Mouse (Mus musculus) layer of hippocampus, postnatal 36 days (tissue): ENCODE data around the gene Prss22. TPM values are rescaled to one million over a fixed set of nuclear protein-coding genes. Genes with fewer than 3 reads are reported as not detected.

Experiments used
- microRNA-seq, 2 experiments: library from miRNA; unstranded; fragments of <30 nt; microRNA quantifications; one replicate each; pipeline ENCODE4 v1.2.0; 2021
- total RNA-seq, 2 experiments: library from RNA; stranded (reverse); gene quantifications; 2 replicates each; pipeline ENCODE4 v1.2.3; 2021

The Prss22 gene
- total RNA-seq, 2 experiments from 2014 or later = not detected

Small RNA genes within 50 kb of the gene (microRNA-seq; reads per million reads assigned to microRNA genes)
- gene Gm27700 = 0 reads per million in 2 experiments

Other genes with a start within 250 kb of the Prss22 start
- 100 to 1,000 TPM; 297 to 300 TPM for gene Flywch1, start 226.5 kb downstream of the Prss22 start, total RNA-seq
- gene Flywch2, start 212.0 kb downstream of the Prss22 start, total RNA-seq = 10 to 100 TPM in 1 of 2 experiments, 1 to 10 TPM in 1; 9.9 to 11.7 TPM
- 100 to 1,000 TPM; 563 to 606 TPM for gene Srrm2, start 207.6 kb downstream of the Prss22 start, total RNA-seq
- gene Elob, start 169.0 kb downstream of the Prss22 start, total RNA-seq = 100 to 1,000 TPM; 356 to 383 TPM
- gene Prss33, start 162.0 kb downstream of the Prss22 start, total RNA-seq = not detected
- not detected for gene Prss32, start 154.2 kb downstream of the Prss22 start, total RNA-seq
- 1 to 10 TPM; 2.0 to 2.1 TPM for gene Prss41, start 153.9 kb downstream of the Prss22 start, total RNA-seq
- gene Prss21, start 130.0 kb downstream of the Prss22 start, total RNA-seq = not detected
- gene Dcpp1, start 117.2 kb downstream of the Prss22 start, total RNA-seq = not detected
- not detected for gene Dcpp2, start 117.2 kb downstream of the Prss22 start, total RNA-seq
- gene Dcpp3, start 80.6 kb downstream of the Prss22 start, total RNA-seq = not detected
- gene Sbp, start 56.4 kb downstream of the Prss22 start, total RNA-seq = not detected
- not detected for gene Sbpl, start 42.8 kb downstream of the Prss22 start, total RNA-seq
- not detected for gene Prss30, start 17.5 kb downstream of the Prss22 start, total RNA-seq
- not detected for gene Prss27, start 40.0 kb upstream of the Prss22 start, total RNA-seq
- gene Kctd5, start 75.4 kb upstream of the Prss22 start, total RNA-seq = 10 to 100 TPM; 28.5 to 30.1 TPM
- 100 to 1,000 TPM; 104 to 105 TPM for gene Pdpk1, start 152.8 kb upstream of the Prss22 start, total RNA-seq
- 10 to 100 TPM; 36.1 to 39.4 TPM for gene Amdhd2, start 165.7 kb upstream of the Prss22 start, total RNA-seq
- gene Atp6v0c, start 171.6 kb upstream of the Prss22 start, total RNA-seq = 1,000 to 10,000 TPM; 1,151 to 1,277 TPM
- gene Tbc1d24, start 207.5 kb upstream of the Prss22 start, total RNA-seq = 10 to 100 TPM; 60.9 to 64.6 TPM
- 1 to 10 TPM; 8.0 to 9.9 TPM for gene Ntn3, start 211.4 kb upstream of the Prss22 start, total RNA-seq
- gene Tedc2, start 222.8 kb upstream of the Prss22 start, total RNA-seq = 1 to 10 TPM; 8.3 to 9.3 TPM